Mouse (Mus musculus) right cerebral cortex, postnatal 36 days (tissue): ENCODE results near the gene Lgalsl.
A peak's percentile ranks its signal among the peaks of the same experiment; 100 is the strongest.

Source experiments
- DNase-seq, 2 experiments: peaks; one replicate each; pipeline ENCODE4 v3.0.0; 2022; ENCODE audit warnings: low spot score in 2 of 2, mixed read lengths in 1 of 2

Gene Lgalsl

GRCm38 (mm10) chr11:20830686-20831505 lies at the start of gene Lgalsl:
TSS of gene Lgalsl (minus strand) at chr11:20831056.
- DNase-seq: peak; percentile 50 to 54

GRCm38 (mm10) chr11:20878644-20879043 lies 47.8 kb upstream of the Lgalsl start:
- DNase-seq: no peak

GRCm38 (mm10) chr11:20877578-20878096 lies 46.8 kb upstream of the Lgalsl start:
- no peak for DNase-seq

- no peak for DNase-seq
Measured at GRCm38 (mm10) chr11:20873386-20873785, 42.5 kb upstream of the Lgalsl start.

- DNase-seq: no peak
Measured at GRCm38 (mm10) chr11:20872911-20873310, 42.1 kb upstream of the Lgalsl start.

GRCm38 (mm10) chr11:20872444-20872843 lies 41.6 kb upstream of the Lgalsl start:
- DNase-seq: no peak

- DNase-seq: no peak
Measured at GRCm38 (mm10) chr11:20869927-20870326, 39.1 kb upstream of the Lgalsl start.

GRCm38 (mm10) chr11:20865450-20865849 lies 34.6 kb upstream of the Lgalsl start:
- no peak for DNase-seq

- DNase-seq: no peak
Measured at GRCm38 (mm10) chr11:20864647-20865046, 33.8 kb upstream of the Lgalsl start.

GRCm38 (mm10) chr11:20862101-20862500 lies 31.2 kb upstream of the Lgalsl start:
- no peak for DNase-seq

- no peak for DNase-seq
Measured at GRCm38 (mm10) chr11:20860351-20860750, 29.5 kb upstream of the Lgalsl start.

- DNase-seq: no peak
Measured at GRCm38 (mm10) chr11:20859858-20860257, 29.0 kb upstream of the Lgalsl start.

GRCm38 (mm10) chr11:20858921-20859668 lies 28.2 kb upstream of the Lgalsl start:
- DNase-seq: peak; percentile 83

- DNase-seq: no peak
Measured at GRCm38 (mm10) chr11:20857921-20858320, 27.1 kb upstream of the Lgalsl start.

- no peak for DNase-seq
Measured at GRCm38 (mm10) chr11:20854032-20854741, 23.3 kb upstream of the Lgalsl start.

- DNase-seq: no peak
Measured at GRCm38 (mm10) chr11:20850196-20850595, 19.3 kb upstream of the Lgalsl start.

GRCm38 (mm10) chr11:20849403-20849802 lies 18.5 kb upstream of the Lgalsl start:
- no peak for DNase-seq

- no peak for DNase-seq
Measured at GRCm38 (mm10) chr11:20837366-20837765, 6.5 kb upstream of the Lgalsl start.

- DNase-seq: peak in 1 of 2 experiments; percentile 11
Measured at GRCm38 (mm10) chr11:20831600-20832137, 813 bp upstream of the Lgalsl start.

GRCm38 (mm10) chr11:20829993-20830685 lies 717 bp downstream of the Lgalsl start:
- DNase-seq: no peak

- no peak for DNase-seq
Measured at GRCm38 (mm10) chr11:20829056-20829686, 1.7 kb downstream of the Lgalsl start.
